Mouse (Mus musculus) splenic B cell, adult 2 months (primary cell): ENCODE results near the gene Thap2.
A peak's percentile ranks its signal among the peaks of the same experiment; 100 is the strongest.

Source experiments
- DNase-seq: peaks from one replicate; pipeline ENCODE4 v3.0.0-alpha.2; 2011; ENCODE audit warnings: low read depth, low spot score
- H3K27me3 ChIP-seq: 2 replicates; pipeline ENCODE4 v1.6.1; 2012; ENCODE audit warnings: mild to moderate bottlenecking, low read length, moderate library complexity, mixed read lengths; ENCODE audit not compliant: control insufficient read depth, poor library complexity, insufficient read depth, severe bottlenecking
- H3K36me3 ChIP-seq: 2 replicates; pipeline ENCODE4 v1.6.1; 2012; ENCODE audit warnings: mild to moderate bottlenecking, low read length, moderate library complexity, mixed read lengths; ENCODE audit not compliant: control insufficient read depth, poor library complexity, insufficient read depth, severe bottlenecking

Thap2 gene

GRCm38 (mm10) chr10:115336901-115337300 lies 47.3 kb downstream of the Thap2 start:
- Histone ChIP-seq H3K36me3 (peaks cover 5% of the 10 kb centered on the region; the same call in 1 of the 2 replicates), H3K27me3 (peaks cover 1% of the 10 kb centered on the region; the same call in 1 of the 2 replicates)
- DNase-seq: no peak

GRCm38 (mm10) chr10:115333528-115333927 lies 50.7 kb downstream of the Thap2 start:
- no peak for DNase-seq
- Histone ChIP-seq H3K27me3 (peaks cover 1% of the 10 kb centered on the region; the same call in 1 of the 2 replicates), H3K36me3 (peaks cover 4% of the 10 kb centered on the region; the same call in 1 of the 2 replicates)

- peaks cover 1% of the 10 kb centered on the region; the same call in 1 of the 2 replicates for H3K27me3 ChIP-seq
- peaks cover 4% of the 10 kb centered on the region; the same call in 1 of the 2 replicates for H3K36me3 ChIP-seq
- no peak for DNase-seq
Measured at GRCm38 (mm10) chr10:115332997-115333396, 51.2 kb downstream of the Thap2 start.

- peaks cover 1% of the 10 kb centered on the region; the same call in 1 of the 2 replicates for H3K27me3 ChIP-seq
- peaks cover 3% of the 10 kb centered on the region; the same call in 1 of the 2 replicates for H3K36me3 ChIP-seq
- no peak for DNase-seq
Measured at GRCm38 (mm10) chr10:115332420-115332952, 51.8 kb downstream of the Thap2 start.

GRCm38 (mm10) chr10:115329010-115329530 lies 55.2 kb downstream of the Thap2 start:
- Histone ChIP-seq H3K36me3 (no peaks in the 10 kb centered on the region), H3K27me3 (no peaks in the 10 kb centered on the region)
- no peak for DNase-seq

- no peaks in the 10 kb centered on the region for H3K36me3 ChIP-seq
- DNase-seq: no peak
- no peaks in the 10 kb centered on the region for H3K27me3 ChIP-seq
Measured at GRCm38 (mm10) chr10:115328514-115328913, 55.7 kb downstream of the Thap2 start.

GRCm38 (mm10) chr10:115323295-115323694 lies 60.9 kb downstream of the Thap2 start:
- H3K27me3 ChIP-seq: no peaks in the 10 kb centered on the region
- no peaks in the 10 kb centered on the region for H3K36me3 ChIP-seq
- peak; percentile 83 for DNase-seq

- Histone ChIP-seq H3K27me3 (no peaks in the 10 kb centered on the region), H3K36me3 (no peaks in the 10 kb centered on the region)
- no peak for DNase-seq
Measured at GRCm38 (mm10) chr10:115321317-115322035, 62.8 kb downstream of the Thap2 start.
